Mouse (Mus musculus) brown adipose tissue, adult 24 weeks (tissue): ENCODE measurements around the gene Esr1. TPM values are rescaled to one million over a fixed set of nuclear protein-coding genes. Genes with fewer than 3 reads are reported as not detected.

Experiments used
- H3K27ac ChIP-seq: fragments of 200-500 bp; replicated peaks from 2 replicates; pipeline ENCODE4 v1.5.1; 2012; ENCODE audit warnings: low read depth, mild to moderate bottlenecking, low read length
- H3K4me1 ChIP-seq: fragments of 200-500 bp; 2 replicates; pipeline ENCODE4 v1.6.1; 2012; ENCODE audit warnings: low read length, mixed read lengths; ENCODE audit not compliant: control insufficient read depth, insufficient read depth, insufficient read length
- H3K4me3 ChIP-seq: fragments of 200-500 bp; 2 replicates; pipeline ENCODE4 v1.5.1; 2012; ENCODE audit warnings: low read depth, mild to moderate bottlenecking, low read length, moderate library complexity; ENCODE audit not compliant: insufficient read depth
- polyA plus RNA-seq: library from polyadenylated mRNA; stranded (reverse); fragments of >200 nt; gene quantifications from 2 replicates; pipeline ENCODE4 v1.2.4, GENCODE M21; 2012; ENCODE audit not compliant: missing spikeins, insufficient read depth, insufficient read length

Gene Esr1
- polyA plus RNA-seq, 1 experiment, result 11.3 TPM

DNA sequence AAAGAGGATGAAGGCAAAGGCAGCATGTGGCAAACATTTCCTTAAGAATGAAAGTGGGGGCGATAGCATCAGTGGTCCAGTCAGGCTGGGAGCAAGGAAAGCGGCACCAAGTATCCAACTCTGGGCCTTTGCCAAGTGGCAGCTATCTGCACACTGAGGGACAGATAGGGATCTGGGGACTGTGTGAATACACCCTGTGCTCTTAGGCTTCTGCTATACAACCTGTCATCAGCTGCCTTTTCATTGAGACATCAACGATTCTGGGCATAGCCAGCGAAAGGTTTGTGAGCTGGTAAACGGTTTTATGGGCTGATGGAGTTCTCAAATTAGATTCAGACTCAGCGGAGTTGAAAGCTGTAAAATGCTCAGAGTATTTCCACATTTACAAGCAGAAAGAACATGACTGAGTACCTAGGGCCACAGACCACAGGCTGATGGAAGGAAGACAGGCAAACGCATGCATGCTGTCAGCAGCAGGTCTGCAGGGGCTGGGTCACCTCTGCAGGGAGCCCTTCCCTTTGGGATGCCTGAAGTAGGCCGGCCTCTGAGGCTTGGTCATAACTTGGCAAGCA is 397.5 kb downstream of the Esr1 start:
- Histone ChIP-seq H3K27ac (no peak overlapping the region), H3K4me1 (no peaks in the 10 kb centered on the region), H3K4me3 (no peak overlapping the region)

DNA sequence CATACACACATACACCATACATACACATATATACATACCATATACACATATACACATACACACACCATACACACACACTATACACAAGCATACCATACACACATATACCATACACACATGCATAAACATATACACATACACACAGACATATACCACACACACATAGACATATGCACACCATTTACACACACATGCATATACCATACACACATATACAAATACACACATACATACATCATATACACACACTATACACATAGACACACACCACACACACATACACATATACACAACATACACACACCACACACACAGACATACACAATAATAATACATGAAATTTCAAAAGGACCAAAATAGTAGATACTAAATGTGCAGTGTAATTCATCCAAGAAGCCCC is 400.6 kb downstream of the Esr1 start:
- no peak overlapping the region for H3K27ac ChIP-seq
- H3K4me3 ChIP-seq, result no peak overlapping the region
- no peaks in the 10 kb centered on the region for H3K4me1 ChIP-seq

DNA sequence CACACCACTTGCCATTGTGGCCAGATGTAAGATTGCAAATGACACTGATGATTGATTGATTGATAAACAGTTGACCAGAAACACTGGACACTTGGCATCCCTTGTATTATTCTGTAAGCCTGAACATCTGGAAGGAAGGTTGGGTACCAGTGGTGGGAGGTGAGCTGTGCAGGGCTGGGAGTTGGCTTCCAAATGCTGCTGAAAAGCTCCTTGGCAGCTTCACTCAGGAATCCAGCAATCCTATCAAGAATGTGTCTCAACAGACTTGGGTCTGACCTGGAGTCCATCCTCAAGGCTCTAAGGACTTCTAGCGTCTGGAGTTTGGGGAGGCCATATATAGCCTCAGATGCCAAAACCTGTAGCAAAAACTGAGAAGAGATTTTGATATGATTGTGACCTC is 403.6 kb downstream of the Esr1 start:
- no peak overlapping the region for H3K27ac ChIP-seq
- H3K4me3 ChIP-seq, result no peak overlapping the region
- no peaks in the 10 kb centered on the region for H3K4me1 ChIP-seq

DNA sequence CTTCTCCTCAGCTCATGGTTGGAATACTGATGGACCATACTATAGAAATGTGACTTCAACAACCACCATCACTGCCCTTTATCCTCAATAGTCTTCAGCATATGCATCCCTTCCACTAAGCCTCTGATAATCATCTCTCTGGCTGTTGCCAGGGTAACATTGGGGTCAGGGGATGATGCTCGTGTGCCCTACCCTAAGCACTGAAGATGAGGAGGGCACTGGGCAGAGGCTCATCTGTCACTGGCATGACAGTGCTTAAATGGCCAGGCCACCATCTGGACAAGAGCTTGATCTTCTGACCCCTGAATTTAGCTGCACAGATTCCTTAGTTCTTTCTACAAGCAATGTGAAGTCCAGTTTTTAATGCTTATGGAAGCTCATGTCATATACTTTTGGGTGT is 405.8 kb downstream of the Esr1 start:
- no peak overlapping the region for H3K27ac ChIP-seq
- H3K4me3 ChIP-seq, result no peak overlapping the region
- H3K4me1 ChIP-seq, result no peaks in the 10 kb centered on the region

DNA sequence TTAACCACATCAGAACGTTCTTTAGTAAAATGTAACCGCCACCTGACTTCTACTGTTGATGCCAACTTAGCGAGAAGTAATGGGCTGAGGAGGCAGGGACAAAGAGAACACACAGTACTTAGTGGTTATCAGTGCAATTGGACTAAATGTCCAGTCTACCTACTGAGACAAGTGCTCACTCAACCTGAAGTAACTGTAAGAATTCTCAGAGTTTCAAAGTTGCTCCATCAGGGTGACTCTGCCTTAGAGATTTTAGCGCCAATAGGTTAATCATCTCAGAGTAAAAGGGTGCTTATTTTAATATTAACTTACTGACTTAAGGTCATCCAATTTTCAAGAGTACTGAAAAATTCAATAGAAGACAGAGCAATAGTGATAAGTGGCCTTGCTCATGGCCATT is 414.5 kb downstream of the Esr1 start:
- H3K4me1 ChIP-seq, result no peaks in the 10 kb centered on the region
- H3K4me3 ChIP-seq, result no peak overlapping the region
- no peak overlapping the region for H3K27ac ChIP-seq

DNA sequence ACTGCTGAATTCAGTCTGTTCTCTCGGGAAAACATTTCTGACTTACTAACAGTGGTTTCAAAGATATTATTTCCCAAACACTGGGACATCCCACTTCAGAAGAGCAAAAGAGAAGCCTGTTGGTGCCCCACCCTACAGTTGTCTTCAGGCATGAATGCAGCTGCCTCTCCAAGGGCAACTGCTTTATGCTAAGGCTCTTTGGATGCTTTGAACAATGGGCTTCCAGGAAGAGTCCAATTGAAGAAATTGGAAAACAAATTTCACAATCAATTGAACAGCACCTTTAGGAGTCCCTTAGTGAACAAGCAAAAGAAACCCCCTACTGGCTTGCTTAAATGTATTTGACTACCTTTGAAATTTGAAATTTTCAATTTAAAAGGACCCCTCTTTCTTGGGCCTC is 415.8 kb downstream of the Esr1 start:
- no peak overlapping the region for H3K4me3 ChIP-seq
- H3K4me1 ChIP-seq, result no peaks in the 10 kb centered on the region
- no peak overlapping the region for H3K27ac ChIP-seq

- no peak overlapping the region for H3K27ac ChIP-seq
- no peak overlapping the region for H3K4me3 ChIP-seq
- H3K4me1 ChIP-seq, result no peaks in the 10 kb centered on the region
Measured at GRCm38 (mm10) chr10:5028301-5028700, 416.9 kb downstream of the Esr1 start.

DNA sequence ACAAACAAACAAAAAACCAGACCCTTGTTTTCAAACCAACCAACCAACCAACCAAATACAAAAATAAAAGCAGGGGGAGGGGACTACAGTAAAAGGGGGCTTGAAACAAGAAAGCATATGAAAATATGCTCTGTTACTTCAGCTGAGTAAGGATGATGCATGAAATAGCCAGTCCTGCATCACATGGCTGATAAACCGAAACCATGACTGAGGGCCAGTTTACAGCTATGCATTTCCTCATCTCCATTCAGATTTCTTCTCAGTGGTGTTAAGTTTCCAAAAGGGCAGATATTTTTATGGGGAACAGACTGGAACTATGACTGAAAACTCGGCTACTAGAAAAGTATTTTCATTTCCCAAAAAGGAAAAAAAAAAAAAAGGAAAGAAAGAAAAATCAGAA is 417.8 kb downstream of the Esr1 start:
- Histone ChIP-seq H3K4me3 (no peak overlapping the region), H3K27ac (no peak overlapping the region), H3K4me1 (no peaks in the 10 kb centered on the region)

- H3K4me1 ChIP-seq, result no peaks in the 10 kb centered on the region
- no peak overlapping the region for H3K27ac ChIP-seq
- H3K4me3 ChIP-seq, result no peak overlapping the region
Measured at GRCm38 (mm10) chr10:5029883-5030282, 418.5 kb downstream of the Esr1 start.

- Histone ChIP-seq H3K27ac (no peak overlapping the region), H3K4me3 (no peak overlapping the region), H3K4me1 (no peaks in the 10 kb centered on the region)
Measured at GRCm38 (mm10) chr10:5032192-5033048, 421.0 kb downstream of the Esr1 start.

GRCm38 (mm10) chr10:5041254-5041653 is 429.9 kb downstream of the Esr1 start:
- Histone ChIP-seq H3K27ac (no peak overlapping the region), H3K4me3 (no peak overlapping the region), H3K4me1 (no peaks in the 10 kb centered on the region)

DNA sequence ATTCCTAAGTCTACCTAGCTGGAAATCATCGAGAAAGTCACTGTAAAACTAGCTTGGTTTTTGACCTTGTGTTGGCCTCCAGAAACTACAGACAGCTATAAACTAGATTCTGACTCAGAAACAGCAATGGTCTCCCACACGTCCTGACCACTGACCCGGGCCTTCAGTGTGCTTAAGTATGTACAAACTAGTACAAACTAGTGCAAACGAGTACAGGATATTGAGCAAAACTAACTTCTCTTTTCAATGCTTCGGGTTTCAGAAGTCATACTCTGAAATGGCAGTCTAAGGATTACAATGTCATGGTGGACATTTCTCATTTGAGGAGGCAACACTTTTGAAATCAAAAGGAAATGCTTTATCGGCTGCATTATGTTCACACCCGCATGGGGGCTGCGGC is 433.1 kb downstream of the Esr1 start:
- Histone ChIP-seq H3K4me1 (no peaks in the 10 kb centered on the region), H3K27ac (no peak overlapping the region), H3K4me3 (no peak overlapping the region)

GRCm38 (mm10) chr10:5045213-5045612 is 433.8 kb downstream of the Esr1 start:
- Histone ChIP-seq H3K27ac (no peak overlapping the region), H3K4me1 (no peaks in the 10 kb centered on the region), H3K4me3 (no peak overlapping the region)

- no peaks in the 10 kb centered on the region for H3K4me1 ChIP-seq
- H3K27ac ChIP-seq, result no peak overlapping the region
- no peak overlapping the region for H3K4me3 ChIP-seq
Measured at GRCm38 (mm10) chr10:5045671-5046070, 434.3 kb downstream of the Esr1 start.
